Mouse (Mus musculus) E14TG2a.4 (cell line): Measurements from ENCODE around the gene Obsl1.

Experiments used
- CTCF ChIP-seq: conservative IDR thresholded peaks from 2 replicates; pipeline ENCODE4 v1.5.1; 2014; ENCODE audit warnings: low read length
- NANOG ChIP-seq: IDR thresholded peaks from 2 replicates; pipeline ENCODE4 v1.6.1; 2014; ENCODE audit warnings: borderline replicate concordance, low read length, mixed read lengths
- POU5F1 ChIP-seq: IDR thresholded peaks from 2 replicates; pipeline ENCODE4 v1.6.1; 2014; ENCODE audit warnings: low read length, borderline replicate concordance

GRCm38 (mm10) chr1:75455948-75456347 lies 50.3 kb downstream of the Obsl1 start:
- TF ChIP-seq CTCF, result no peak
- TF ChIP-seq NANOG, result no peak
- no peak for TF ChIP-seq POU5F1
